Mouse (Mus musculus): ENCODE data around the gene Stau1. TPM values are rescaled to one million over a fixed set of nuclear protein-coding genes. Genes with fewer than 3 reads are reported as not detected.
A peak's percentile ranks its signal among the peaks of the same experiment; 100 is the strongest.

Stau1 gene
- polyA plus RNA-seq, 1 experiment from 2014 or later, result 31.5 TPM

- no peak overlapping the region for H3K9ac ChIP-seq (replicated peaks)
- ATAC-seq (no peak), DNase-seq (no peak)
- no peaks in the 10 kb centered on the region for H3K27me3 ChIP-seq (ENCODE audit: insufficient read depth, low read length)
- H3K9me3 ChIP-seq (ENCODE audit: low read length), result no peaks in the 10 kb centered on the region
- no peaks in the 10 kb centered on the region for H3K4me1 ChIP-seq (ENCODE audit: insufficient read depth)
- H3K4me2 ChIP-seq (ENCODE audit: low read depth, low read length), result no peak overlapping the region
- no peak overlapping the region for H3K4me3 ChIP-seq (ENCODE audit: low read depth, low read length)
- no peak overlapping the region for H3K27ac ChIP-seq (ENCODE audit: low read depth)
- 91% methylated on average over 4 of the region's 4 CpGs for WGBS (ENCODE audit: insufficient replicate concordance)
- no peak for TF ChIP-seq EP300 (IDR thresholded peaks at IDR 0.05; ENCODE audit: low read depth)
- TF ChIP-seq CTCF (IDR thresholded peaks at IDR 0.05; ENCODE audit: low read depth), result peak; percentile 49
- peaks cover 92% of the 10 kb centered on the region for H3K36me3 ChIP-seq (replicated peaks; ENCODE audit: insufficient read depth, low read length)
Observed at GRCm38 (mm10) chr2:167030507-167030906, 34.4 kb upstream of the Stau1 start.

DNA sequence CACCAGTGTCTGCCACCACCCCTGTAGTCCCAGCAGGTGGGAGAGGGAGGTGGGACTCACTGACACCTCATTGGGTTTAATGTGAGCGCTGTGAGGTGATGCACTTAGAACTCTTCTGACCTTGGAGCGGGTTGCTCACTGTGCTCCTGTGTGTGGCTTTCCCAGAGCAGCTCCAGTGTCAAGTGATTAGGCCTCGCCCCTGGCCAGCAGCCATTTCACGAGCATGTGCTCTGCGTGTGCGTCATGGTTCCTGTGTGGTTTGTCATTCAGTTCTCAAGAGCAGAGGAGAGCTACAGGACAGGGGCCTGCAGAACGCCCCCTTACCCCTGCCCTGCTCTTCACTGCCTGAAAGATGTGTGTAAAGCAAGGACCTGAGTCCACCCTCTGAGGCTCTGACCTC is 32.5 kb upstream of the Stau1 start:
- Histone ChIP-seq H3K9ac (replicated peaks) (no peak overlapping the region), H3K9me3 (ENCODE audit: low read length) (no peaks in the 10 kb centered on the region), H3K4me3 (ENCODE audit: low read depth, low read length) (no peak overlapping the region), H3K27ac (ENCODE audit: low read depth) (no peak overlapping the region), H3K4me2 (ENCODE audit: low read depth, low read length) (no peak overlapping the region), H3K4me1 (ENCODE audit: insufficient read depth) (no peaks in the 10 kb centered on the region), H3K36me3 (replicated peaks; ENCODE audit: insufficient read depth, low read length) (peaks cover 85% of the 10 kb centered on the region), H3K27me3 (ENCODE audit: insufficient read depth, low read length) (no peaks in the 10 kb centered on the region)
- TF ChIP-seq EP300 (IDR thresholded peaks at IDR 0.05; ENCODE audit: low read depth) (no peak), CTCF (IDR thresholded peaks at IDR 0.05; ENCODE audit: low read depth) (no peak)
- 89% methylated on average over 7 of the region's 7 CpGs for WGBS (ENCODE audit: insufficient replicate concordance)
- no peak for DNase-seq
- no peak for ATAC-seq

DNA sequence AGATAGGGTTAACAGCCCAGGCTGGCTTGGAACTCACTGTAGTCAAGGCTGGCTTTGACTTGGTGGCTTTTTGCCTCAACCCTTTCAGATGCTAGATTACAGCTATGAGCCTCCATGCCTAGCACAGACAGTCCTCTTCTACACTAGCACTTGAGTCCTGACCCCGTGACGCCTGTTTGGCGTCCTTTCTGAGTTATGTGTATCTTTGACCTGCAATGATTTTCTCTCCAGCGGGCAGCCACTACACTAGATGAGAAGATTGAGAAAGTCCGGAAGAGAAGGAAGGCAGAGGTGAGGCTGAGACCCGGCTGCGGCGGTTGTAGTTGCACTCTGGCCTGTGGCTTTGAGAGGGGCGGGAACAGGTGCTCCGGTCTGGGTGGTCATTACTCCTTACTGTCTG is 23.3 kb upstream of the Stau1 start:
- H3K9me3 ChIP-seq (ENCODE audit: low read length), result no peaks in the 10 kb centered on the region
- H3K27me3 ChIP-seq (ENCODE audit: insufficient read depth, low read length), result no peaks in the 10 kb centered on the region
- no peak for DNase-seq
- H3K9ac ChIP-seq (replicated peaks), result no peak overlapping the region
- H3K4me3 ChIP-seq (ENCODE audit: low read depth, low read length), result no peak overlapping the region
- H3K4me2 ChIP-seq (ENCODE audit: low read depth, low read length), result no peak overlapping the region
- no peak overlapping the region for H3K27ac ChIP-seq (ENCODE audit: low read depth)
- no peak for TF ChIP-seq CTCF (IDR thresholded peaks at IDR 0.05; ENCODE audit: low read depth)
- peaks cover 21% of the 10 kb centered on the region for H3K4me1 ChIP-seq (ENCODE audit: insufficient read depth)
- H3K36me3 ChIP-seq (replicated peaks; ENCODE audit: insufficient read depth, low read length), result peaks cover 55% of the 10 kb centered on the region
- WGBS (ENCODE audit: insufficient replicate concordance), result 82% methylated on average over 10 of the region's 10 CpGs
- ATAC-seq, result no peak

GRCm38 (mm10) chr2:167015382-167015718 is 19.3 kb upstream of the Stau1 start:
- H3K4me3 ChIP-seq (ENCODE audit: low read depth, low read length), result peak overlapping the region; percentile 88
- under 1% methylated on average over 21 of the region's 21 CpGs for WGBS (ENCODE audit: insufficient replicate concordance)
- no peaks in the 10 kb centered on the region for H3K9me3 ChIP-seq (ENCODE audit: low read length)
- peak overlapping the region; percentile 93 for H3K4me2 ChIP-seq (ENCODE audit: low read depth, low read length)
- peak overlapping the region; percentile 81 for H3K9ac ChIP-seq (replicated peaks)
- peaks cover 21% of the 10 kb centered on the region for H3K4me1 ChIP-seq (ENCODE audit: insufficient read depth)
- H3K27ac ChIP-seq (ENCODE audit: low read depth), result peak overlapping the region; percentile 82
- TF ChIP-seq EP300 (IDR thresholded peaks at IDR 0.05; ENCODE audit: low read depth) (no peak), CTCF (IDR thresholded peaks at IDR 0.05; ENCODE audit: low read depth) (no peak)
- no peaks in the 10 kb centered on the region for H3K27me3 ChIP-seq (ENCODE audit: insufficient read depth, low read length)
- ATAC-seq (peak; percentile 72), DNase-seq (no peak)
- H3K36me3 ChIP-seq (replicated peaks; ENCODE audit: insufficient read depth, low read length), result peaks cover 24% of the 10 kb centered on the region

DNA sequence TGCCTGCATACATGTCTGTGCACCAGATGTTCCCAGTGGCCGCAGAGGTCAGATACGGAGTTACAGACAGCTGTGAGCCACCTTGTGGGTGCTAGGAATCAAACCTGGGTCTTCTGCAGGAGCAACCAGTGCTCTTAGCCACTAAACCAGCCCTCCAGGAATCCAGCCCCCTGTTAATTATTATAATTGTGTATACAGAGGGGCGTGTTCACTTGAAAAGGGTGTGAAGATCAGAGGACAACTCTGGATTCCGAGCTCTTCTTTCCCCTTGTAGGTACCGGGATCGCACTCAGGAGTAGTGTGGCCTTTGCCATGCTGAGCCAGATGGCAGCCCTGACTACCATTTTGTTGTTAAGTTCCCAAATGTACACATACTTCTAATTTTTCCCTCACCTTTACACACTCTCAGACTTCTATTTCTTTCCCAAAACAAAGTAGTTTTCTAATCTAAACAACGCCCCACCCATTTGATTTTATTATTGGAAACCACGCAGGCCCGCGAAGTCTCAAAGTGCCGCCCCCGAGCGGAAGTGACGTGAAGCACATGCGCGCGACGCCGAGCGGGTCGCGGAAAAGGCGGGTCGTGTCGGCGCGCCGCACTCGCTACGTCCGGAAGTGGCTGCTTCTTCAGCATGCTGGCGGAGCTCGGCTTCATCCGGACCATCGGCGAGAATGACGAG is 18.7 kb upstream of the Stau1 start, which contains the start of gene Ddx27:
TSS of gene Ddx27 (plus strand) at position 492 of the 680 bp plus-strand sequence.
- Histone ChIP-seq H3K4me3 (ENCODE audit: low read depth, low read length) (peak within 1 kb of the TSS; percentile 88), H3K36me3 (replicated peaks; ENCODE audit: insufficient read depth, low read length) (peaks cover 19% of the 10 kb centered on the region), H3K9ac (replicated peaks) (peak within 1 kb of the TSS; percentile 81), H3K27ac (ENCODE audit: low read depth) (peak within 1 kb of the TSS; percentile 82), H3K4me1 (ENCODE audit: insufficient read depth) (peaks cover 21% of the 10 kb centered on the region), H3K4me2 (ENCODE audit: low read depth, low read length) (peak within 1 kb of the TSS; percentile 93), H3K27me3 (ENCODE audit: insufficient read depth, low read length) (no peaks in the 10 kb centered on the region), H3K9me3 (ENCODE audit: low read length) (no peaks in the 10 kb centered on the region)
- TF ChIP-seq CTCF (IDR thresholded peaks at IDR 0.05; ENCODE audit: low read depth) (0 out of 2 replicates have a peak, but pooled peaks have one; percentile 5), EP300 (IDR thresholded peaks at IDR 0.05; ENCODE audit: low read depth) (peak; percentile 81)
- WGBS (ENCODE audit: insufficient replicate concordance), result 3% methylated on average over 37 of the region's 37 CpGs
- peak; percentile 96 for DNase-seq
- peak; percentile 94 for ATAC-seq

DNA sequence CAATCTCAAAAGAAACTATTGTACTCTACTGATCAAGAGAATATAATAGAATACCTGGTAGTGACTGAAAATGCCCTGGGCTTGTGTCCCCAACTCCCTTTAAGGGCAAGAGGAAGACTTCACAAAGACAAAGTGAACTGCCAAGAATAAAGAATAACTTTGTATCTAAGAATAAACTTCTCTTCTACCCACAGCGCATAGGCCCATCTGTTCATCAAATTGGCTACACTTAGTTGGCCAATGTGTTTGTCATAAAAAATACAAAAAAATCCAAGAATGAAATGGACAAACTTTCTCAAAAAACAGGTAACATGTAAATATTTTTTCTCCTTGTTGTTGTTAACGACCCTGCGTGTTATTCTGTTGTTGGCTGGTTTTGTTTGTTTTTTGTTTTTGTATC is 14.4 kb upstream of the Stau1 start:
- H3K36me3 ChIP-seq (replicated peaks; ENCODE audit: insufficient read depth, low read length), result no peaks in the 10 kb centered on the region
- H3K9ac ChIP-seq (replicated peaks), result no peak overlapping the region
- 90% methylated on average over 3 of the region's 3 CpGs for WGBS (ENCODE audit: insufficient replicate concordance)
- ATAC-seq (no peak), DNase-seq (no peak)
- no peak overlapping the region for H3K27ac ChIP-seq (ENCODE audit: low read depth)
- H3K27me3 ChIP-seq (ENCODE audit: insufficient read depth, low read length), result no peaks in the 10 kb centered on the region
- no peak overlapping the region for H3K4me2 ChIP-seq (ENCODE audit: low read depth, low read length)
- peaks cover 11% of the 10 kb centered on the region for H3K4me1 ChIP-seq (ENCODE audit: insufficient read depth)
- no peak overlapping the region for H3K4me3 ChIP-seq (ENCODE audit: low read depth, low read length)
- no peak for TF ChIP-seq EP300 (IDR thresholded peaks at IDR 0.05; ENCODE audit: low read depth)
- TF ChIP-seq CTCF (IDR thresholded peaks at IDR 0.05; ENCODE audit: low read depth), result no peak
- no peaks in the 10 kb centered on the region for H3K9me3 ChIP-seq (ENCODE audit: low read length)

All from liver, postnatal 0 days (tissue).